Mouse (Mus musculus) monocyte, adult 2 months (primary cell): ENCODE results near the gene Trim75.

Experiments used
- DNase-seq, 2 experiments: peaks; one replicate each; pipeline ENCODE4 v3.0.0; 2022; ENCODE audit warnings: low spot score in 2 of 2, low read depth in 1 of 2

Gene Trim75

DNA sequence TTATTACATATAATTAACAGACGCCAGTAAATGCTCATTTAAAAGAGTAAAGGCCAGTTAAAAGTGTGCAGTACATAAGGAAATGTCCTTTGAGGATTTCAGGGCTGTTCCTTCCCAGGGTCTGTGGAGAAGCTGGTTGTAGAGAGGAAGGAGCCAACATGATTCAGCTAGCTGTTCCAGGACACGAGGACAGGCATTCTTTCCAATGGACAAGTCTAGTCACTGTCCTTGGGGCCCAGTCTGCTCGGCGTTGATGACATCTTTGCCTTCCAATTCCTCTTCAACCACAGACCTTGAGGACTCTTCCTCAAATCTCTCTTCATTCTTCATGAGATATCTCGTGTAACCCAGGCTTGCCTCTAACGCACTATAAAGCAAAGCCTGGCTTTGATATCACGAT lies 42.0 kb downstream of the Trim75 start:
- no peak for DNase-seq

DNA sequence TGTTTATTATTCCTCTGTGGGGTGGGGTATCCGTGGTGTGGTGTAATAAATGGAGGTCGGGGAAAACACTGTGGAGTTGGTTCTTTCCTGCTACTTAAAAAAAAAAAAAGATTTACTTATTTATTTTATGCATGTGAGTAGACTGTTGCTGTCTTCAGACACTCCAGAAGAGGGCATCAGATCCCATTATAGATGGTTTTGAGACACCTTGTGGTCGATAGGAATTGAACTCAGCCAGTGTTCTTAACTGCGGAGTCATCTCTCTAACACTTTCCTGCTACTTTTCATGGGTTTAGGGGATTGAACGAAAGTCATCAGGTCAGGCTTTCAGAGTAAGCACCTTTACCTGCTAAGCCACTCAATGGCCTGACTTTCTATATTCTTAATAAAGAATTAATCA lies 42.8 kb downstream of the Trim75 start:
- DNase-seq, result no peak

DNA sequence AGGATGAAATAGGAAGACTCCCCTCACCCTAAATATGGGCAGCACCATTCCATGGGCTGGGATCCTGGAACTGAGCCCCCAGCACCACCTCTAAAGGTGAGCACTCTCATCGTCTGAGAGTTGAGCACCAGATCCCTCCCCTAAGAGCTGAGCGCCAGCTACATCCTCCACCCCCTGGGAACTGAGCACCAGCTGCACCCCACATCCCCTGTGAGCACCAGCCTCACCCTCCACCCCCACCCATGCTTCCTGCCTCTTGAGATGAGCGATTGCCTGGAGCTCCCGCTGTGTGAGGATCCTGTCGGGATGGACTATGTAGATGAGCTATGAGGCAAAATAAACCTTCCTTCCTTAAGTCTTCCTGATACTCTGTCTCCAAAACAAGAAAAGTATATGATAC lies 44.7 kb downstream of the Trim75 start:
- no peak for DNase-seq

DNA sequence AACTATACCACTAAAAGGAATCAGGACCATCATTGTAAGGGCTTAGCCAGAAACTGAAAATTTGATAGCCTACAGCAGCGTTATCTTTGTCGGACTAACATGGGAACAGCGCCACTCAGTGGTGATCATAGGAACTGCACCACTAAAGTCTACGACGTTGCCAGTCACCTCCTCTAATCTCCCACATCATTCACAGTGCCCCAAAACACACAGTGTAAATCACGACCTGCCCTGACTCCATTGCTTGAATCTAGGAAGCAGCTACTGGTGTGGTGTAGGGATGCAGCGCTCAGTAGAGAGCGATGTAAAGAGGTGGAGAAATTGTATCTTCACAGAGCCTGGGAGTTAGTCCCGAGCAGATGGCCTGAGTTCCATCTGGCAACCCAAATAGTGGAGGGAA lies 46.1 kb downstream of the Trim75 start:
- DNase-seq, result peak in 1 of 2 experiments; percentile 61

DNA sequence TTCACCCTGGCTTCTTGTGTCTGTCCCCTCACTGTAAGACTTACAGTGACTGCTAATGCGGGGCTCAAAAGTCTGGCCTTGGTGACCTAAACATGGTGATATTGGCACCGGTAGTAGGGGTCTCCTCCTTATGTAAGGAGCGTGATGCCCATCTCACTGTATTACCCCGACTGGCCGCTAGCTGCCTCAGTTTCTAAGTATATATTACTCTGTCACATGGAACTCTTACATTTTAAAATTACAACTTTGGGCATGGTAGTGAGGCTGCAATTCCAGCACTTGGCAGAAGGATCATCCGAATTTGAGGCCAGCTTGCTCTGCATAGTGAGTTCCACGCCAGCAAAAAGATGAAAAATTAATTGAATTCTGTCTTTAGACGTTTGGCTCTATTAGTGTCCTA lies 46.6 kb downstream of the Trim75 start:
- DNase-seq, result no peak

DNA sequence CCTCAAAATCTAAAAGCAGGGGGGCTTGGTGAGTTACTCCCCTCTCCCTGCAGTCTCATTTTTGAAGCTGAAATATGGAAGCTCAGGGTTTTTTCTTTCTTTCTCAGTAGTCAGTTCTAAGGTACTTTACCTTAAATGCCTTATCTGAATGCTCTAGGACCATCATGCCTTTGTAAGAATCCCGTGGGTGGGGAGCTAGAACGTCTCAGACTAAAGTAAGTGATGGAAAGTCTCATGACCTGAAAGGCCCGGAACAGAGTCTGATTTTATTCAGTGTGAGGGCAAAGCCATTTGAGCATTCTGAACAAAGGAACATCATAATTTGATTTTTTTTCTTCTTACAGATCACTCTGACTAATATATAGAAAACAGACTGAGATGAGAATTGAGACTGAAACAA lies 52.6 kb downstream of the Trim75 start:
- no peak for DNase-seq
